Mouse (Mus musculus): ENCODE results near the gene Grhpr.

DNA sequence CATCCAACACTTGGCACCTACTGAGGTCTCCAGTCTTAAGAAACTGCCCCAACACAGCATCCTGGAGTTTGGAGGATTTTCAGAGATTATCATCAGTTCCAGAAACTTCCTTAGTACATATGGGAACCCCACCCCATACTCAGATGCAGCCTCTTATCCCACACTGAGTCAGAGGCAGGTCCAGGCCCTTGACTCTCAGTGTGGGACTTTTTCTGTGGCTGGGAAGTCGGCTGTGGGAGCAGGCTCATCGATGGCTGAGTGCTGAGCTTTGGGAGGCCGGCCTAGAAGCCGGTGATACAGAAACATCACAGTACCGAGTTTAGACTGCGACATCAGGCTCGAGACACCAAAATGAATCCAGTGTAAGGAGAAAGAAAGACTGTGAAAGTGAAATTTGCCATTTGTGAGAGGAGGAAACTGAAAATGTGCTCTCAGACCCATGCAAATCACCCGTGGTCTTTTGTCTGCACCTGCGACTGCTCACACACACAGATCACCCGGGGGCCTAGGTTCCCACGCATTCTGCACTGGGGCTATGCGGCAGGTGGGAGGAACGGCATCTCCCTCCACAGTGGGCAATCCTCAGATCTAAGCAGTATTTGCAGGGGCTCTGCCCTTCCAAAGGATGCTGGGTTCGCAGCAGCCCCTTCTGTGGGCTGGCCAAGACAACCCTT lies 41.5 kb upstream of the Grhpr start:
- TF ChIP-seq HCFC1 (IDR thresholded peaks at IDR 0.05; ENCODE audit: borderline replicate concordance, insufficient read depth, low read length) (no peak), MAFK (IDR thresholded peaks at IDR 0.05; ENCODE audit: insufficient read depth, low read depth, low read length) (no peak)

All from ES-E14 (cell line).